Mouse (Mus musculus) CD8-positive naive resting alpha-beta T cell, adult 2 months (primary cell): ENCODE measurements around the gene Ryr2.
"Not testable (repeated sequence)": the region's sequence is repeated elsewhere in the genome, so short reads cannot be mapped to it uniquely, and the experiment has no call there.

Experiments
- DNase-seq, 2 experiments: peaks; one replicate each; pipeline ENCODE4 v3.0.0; 2022; ENCODE audit warnings: low read depth in 2 of 2, low spot score in 2 of 2

The Ryr2 gene

GRCm38 (mm10) chr13:11566486-11566885 lies 540.3 kb downstream of the Ryr2 start:
- no peak for DNase-seq

- DNase-seq: no peak
Measured at GRCm38 (mm10) chr13:11563224-11564024, 543.3 kb downstream of the Ryr2 start.

- DNase-seq: no peak
Measured at GRCm38 (mm10) chr13:11549644-11550043, 557.1 kb downstream of the Ryr2 start.

GRCm38 (mm10) chr13:11549136-11549535 lies 557.6 kb downstream of the Ryr2 start:
- not testable (repeated sequence) for DNase-seq

- no peak for DNase-seq
Measured at GRCm38 (mm10) chr13:11545841-11546240, 560.9 kb downstream of the Ryr2 start.

GRCm38 (mm10) chr13:11542546-11542945 lies 564.2 kb downstream of the Ryr2 start:
- no peak for DNase-seq

GRCm38 (mm10) chr13:11536851-11537250 lies 569.9 kb downstream of the Ryr2 start:
- no peak for DNase-seq

GRCm38 (mm10) chr13:11535874-11536273 lies 570.9 kb downstream of the Ryr2 start:
- no peak for DNase-seq

GRCm38 (mm10) chr13:11533265-11533664 lies 573.5 kb downstream of the Ryr2 start:
- DNase-seq: no peak

GRCm38 (mm10) chr13:11532014-11532890 lies 574.5 kb downstream of the Ryr2 start:
- no peak for DNase-seq

- no peak for DNase-seq
Measured at GRCm38 (mm10) chr13:11523612-11524011, 583.1 kb downstream of the Ryr2 start.

GRCm38 (mm10) chr13:11520765-11521164 lies 586.0 kb downstream of the Ryr2 start:
- DNase-seq: no peak

DNA sequence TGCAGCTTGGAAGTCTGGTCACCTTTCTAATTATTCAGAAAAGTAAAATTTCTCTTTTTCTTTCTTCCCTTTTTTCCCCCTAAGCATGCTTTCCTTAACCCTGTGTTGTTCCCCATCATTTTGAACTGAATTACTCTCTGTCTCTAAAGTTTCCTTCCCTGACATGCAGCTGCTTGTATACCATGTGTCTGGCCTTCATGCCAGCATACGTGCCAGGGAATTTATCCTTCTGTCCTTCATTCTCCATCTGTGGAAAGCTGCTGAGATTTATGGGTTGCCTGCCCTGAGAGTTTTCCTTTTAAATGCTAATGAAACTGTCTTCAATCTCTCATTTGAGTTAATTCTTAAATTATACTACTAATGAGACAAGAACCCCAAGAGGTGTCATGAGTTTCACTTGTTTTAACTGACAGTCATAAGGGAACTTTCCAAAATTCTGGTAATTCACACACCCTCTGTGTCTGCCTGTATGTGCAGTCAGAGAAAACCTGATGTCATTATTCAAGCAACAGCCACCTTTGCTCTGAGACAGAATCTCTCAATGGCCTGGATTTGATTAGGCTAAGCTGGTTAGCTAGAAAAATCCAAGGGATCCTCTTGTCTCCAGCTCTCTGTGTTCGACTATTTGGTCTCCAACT lies 595.1 kb downstream of the Ryr2 start:
- DNase-seq: no peak
